Mouse (Mus musculus): ENCODE measurements around the gene Dis3.

DNA sequence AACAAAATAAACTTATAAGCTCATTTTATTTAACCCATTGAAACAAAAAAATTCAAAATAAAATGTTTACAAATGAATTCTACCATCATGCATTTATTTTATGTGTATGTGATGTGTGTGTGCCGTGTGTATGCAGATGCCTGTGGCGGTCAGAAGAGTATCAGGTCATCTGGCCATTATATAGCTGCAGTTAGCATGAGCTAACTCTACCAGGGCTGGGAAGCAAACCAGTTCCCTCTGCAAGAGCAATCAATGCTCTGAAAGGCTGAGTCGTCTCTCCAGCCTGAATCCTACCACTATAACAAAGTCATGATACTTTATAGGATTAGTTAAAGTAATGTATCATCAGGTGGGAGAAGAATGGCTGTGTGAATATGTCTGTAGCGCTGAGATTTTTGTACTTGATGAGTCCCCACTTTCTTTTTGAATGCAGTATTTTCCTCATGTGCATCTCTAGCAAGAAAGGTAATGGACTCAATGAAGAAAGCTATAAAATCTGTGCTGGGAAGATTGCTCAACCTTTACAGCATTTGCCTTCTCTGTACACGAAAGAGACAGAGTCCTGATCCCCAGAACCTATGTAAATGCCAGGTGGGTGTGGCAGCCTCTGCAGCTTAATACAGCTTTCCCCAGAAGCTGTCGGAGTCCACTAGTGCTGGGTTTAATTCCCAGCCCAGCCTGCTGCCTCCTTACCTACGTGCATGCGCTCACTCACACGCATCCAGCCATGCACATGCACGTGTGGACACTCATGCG, 22.2 kb upstream of the Dis3 start:
- TF ChIP-seq CTCF (IDR thresholded peaks at IDR 0.05): no peak
- no peak for TF ChIP-seq EP300 (IDR thresholded peaks at IDR 0.05; ENCODE audit: insufficient read depth, low read depth, low read length)
- TF ChIP-seq POLR2A (IDR thresholded peaks at IDR 0.05; ENCODE audit: insufficient read depth, low read depth, low read length): no peak

Measured in heart, adult 2 months (tissue).